Mouse (Mus musculus) CH12.LX (cell line): ENCODE measurements around the gene Tmem121. TPM values are rescaled to one million over a fixed set of nuclear protein-coding genes. Genes with fewer than 3 reads are reported as not detected.

Source experiments
- DNase-seq: peaks from one replicate; pipeline ENCODE4 v3.0.0-alpha.2; 2013; ENCODE audit errors: extremely low read depth
- H3K27ac ChIP-seq: 2 replicates; pipeline ENCODE4 v1.5.1; 2012; ENCODE audit warnings: low read depth, mild to moderate bottlenecking, control low read depth, moderate library complexity; ENCODE audit not compliant: insufficient read depth
- H3K27me3 ChIP-seq: replicated peaks from 2 replicates; pipeline ENCODE3; 2012; ENCODE audit warnings: inconsistent platforms
- H3K36me3 ChIP-seq, 2 experiments: replicated peaks in 1 of 2; 2 replicates each; pipeline versions ENCODE3 to v1.6.1; 2012; ENCODE audit warnings: inconsistent platforms in 1 of 2, low read length in 1 of 2, mild to moderate bottlenecking in 1 of 2, mixed read lengths in 1 of 2, moderate library complexity in 1 of 2; ENCODE audit not compliant: control insufficient read depth in 1 of 2, insufficient read depth in 1 of 2
- H3K4me1 ChIP-seq, 2 experiments: 2 replicates each; pipeline ENCODE4 v1.6.1; 2012; ENCODE audit warnings: inconsistent platforms in 1 of 2, moderate library complexity in 1 of 2; ENCODE audit not compliant: insufficient read depth in 2 of 2, control insufficient read depth in 1 of 2
- H3K4me2 ChIP-seq: 2 replicates; pipeline ENCODE4 v1.6.1; 2012; ENCODE audit warnings: low read depth, mild to moderate bottlenecking, control low read depth; ENCODE audit not compliant: poor library complexity, insufficient read depth, severe bottlenecking
- H3K4me3 ChIP-seq, 3 experiments: fragments of 150-350 bp in 1 of 3; sonication (generic) in 1 of 3; replicated peaks in 1 of 3; 2 replicates each; pipeline versions ENCODE3 to v1.5.1; 2011 to 2012; ENCODE audit warnings: low read depth in 2 of 3, low read length in 2 of 3, mild to moderate bottlenecking in 2 of 3, moderate library complexity in 2 of 3, control low read depth in 1 of 3, improper control_type of control experiment in 1 of 3, inconsistent platforms in 1 of 3, mixed read lengths in 1 of 3; ENCODE audit not compliant: poor library complexity in 1 of 3
- H3K79me2 ChIP-seq: replicated peaks from 2 replicates; pipeline ENCODE4 v1.6.1; 2012; ENCODE audit warnings: mild to moderate bottlenecking, moderate library complexity; ENCODE audit not compliant: control insufficient read depth, poor library complexity, insufficient read depth, severe bottlenecking; ENCODE audit errors: extremely low read depth
- H3K9ac ChIP-seq: 2 replicates; pipeline ENCODE4 v1.6.1; 2012; ENCODE audit warnings: low read depth, mild to moderate bottlenecking, control low read depth, moderate library complexity; ENCODE audit not compliant: insufficient read depth
- H3K9me3 ChIP-seq: replicated peaks from 2 replicates; pipeline ENCODE3; 2012; ENCODE audit warnings: low read length, inconsistent platforms, mixed read lengths
- BHLHE40 ChIP-seq: IDR thresholded peaks from 2 replicates; pipeline ENCODE4 v1.6.1; 2011; ENCODE audit warnings: mild to moderate bottlenecking, low read depth, low read length, improper control_type of control experiment
- CTCF ChIP-seq, 2 experiments: IDR thresholded peaks in 1 of 2; conservative IDR thresholded peaks in 1 of 2; 2 replicates each; pipeline ENCODE4 v1.5.1; 2011 to 2012; ENCODE audit warnings: low read depth in 2 of 2, low read length in 2 of 2, improper control_type of control experiment in 1 of 2, inconsistent platforms in 1 of 2, mild to moderate bottlenecking in 1 of 2, moderate library complexity in 1 of 2
- E2F4 ChIP-seq: IDR thresholded peaks from 2 replicates; pipeline ENCODE4 v1.6.1; 2011; ENCODE audit warnings: low read depth, low read length, improper control_type of control experiment; ENCODE audit not compliant: insufficient replicate concordance
- ELF1 ChIP-seq: IDR thresholded peaks from 2 replicates; pipeline ENCODE4 v1.6.1; 2014; ENCODE audit warnings: low read depth, mild to moderate bottlenecking, inconsistent platforms, low read length, improper control_type of control experiment
- ETS1 ChIP-seq: conservative IDR thresholded peaks from 2 replicates; pipeline ENCODE4 v1.6.1; 2012; ENCODE audit warnings: low read depth, mild to moderate bottlenecking, inconsistent platforms, low read length, improper control_type of control experiment, moderate library complexity
- GABPA ChIP-seq: IDR thresholded peaks from 2 replicates; pipeline ENCODE4 v1.6.1; 2012; ENCODE audit warnings: low read depth, low read length, improper control_type of control experiment, inconsistent platforms; ENCODE audit not compliant: insufficient replicate concordance
- HCFC1 ChIP-seq: IDR thresholded peaks from 2 replicates; pipeline ENCODE4 v1.6.1; 2012; ENCODE audit warnings: low read depth, mild to moderate bottlenecking, inconsistent platforms, low read length, improper control_type of control experiment
- IRF4 ChIP-seq: IDR thresholded peaks from 2 replicates; pipeline ENCODE4 v1.6.1; 2014; ENCODE audit warnings: low read depth, mild to moderate bottlenecking, inconsistent platforms, low read length, improper control_type of control experiment
- JUND ChIP-seq: conservative IDR thresholded peaks from 2 replicates; pipeline ENCODE4 v1.6.1; 2011; ENCODE audit warnings: low read depth, low read length, improper control_type of control experiment
- KAT2A ChIP-seq: IDR thresholded peaks from 2 replicates; pipeline ENCODE4 v1.6.1; 2012; ENCODE audit warnings: low read length, improper control_type of control experiment, inconsistent platforms; ENCODE audit not compliant: insufficient replicate concordance
- MAFK ChIP-seq: IDR thresholded peaks from 2 replicates; pipeline ENCODE4 v1.6.1; 2011; ENCODE audit warnings: low read length, improper control_type of control experiment; ENCODE audit not compliant: insufficient replicate concordance
- MAZ ChIP-seq: IDR thresholded peaks from 2 replicates; pipeline ENCODE4 v1.6.1; 2012; ENCODE audit warnings: low read depth, mild to moderate bottlenecking, inconsistent platforms, low read length, improper control_type of control experiment, moderate library complexity
- MEF2A ChIP-seq: IDR thresholded peaks from 2 replicates; pipeline ENCODE4 v1.6.1; 2014; ENCODE audit warnings: low read depth, mild to moderate bottlenecking, inconsistent platforms, low read length, improper control_type of control experiment, borderline replicate concordance
- MXI1 ChIP-seq: IDR thresholded peaks from 2 replicates; pipeline ENCODE4 v1.6.1; 2011; ENCODE audit warnings: mild to moderate bottlenecking, low read depth, low read length, improper control_type of control experiment
- MYC ChIP-seq: IDR thresholded peaks from 2 replicates; pipeline ENCODE4 v1.6.1; 2011; ENCODE audit warnings: low read depth, mild to moderate bottlenecking, improper control_type of control experiment, low read length
- NELFE ChIP-seq: IDR thresholded peaks from 2 replicates; pipeline ENCODE4 v1.6.1; 2011; ENCODE audit warnings: low read depth, low read length, improper control_type of control experiment
- NRF1 ChIP-seq: IDR thresholded peaks from 2 replicates; pipeline ENCODE4 v1.6.1; 2014; ENCODE audit warnings: low read depth, mild to moderate bottlenecking, inconsistent platforms, low read length, improper control_type of control experiment, moderate library complexity
- POLR2A ChIP-seq: IDR thresholded peaks from 2 replicates; pipeline ENCODE4 v1.6.1; 2011; ENCODE audit warnings: low read depth, mild to moderate bottlenecking, improper control_type of control experiment, low read length
- POLR2AphosphoS2 ChIP-seq: IDR thresholded peaks from 2 replicates; pipeline ENCODE4 v1.6.1; 2011; ENCODE audit warnings: low read depth, low read length, improper control_type of control experiment
- RAD21 ChIP-seq: IDR thresholded peaks from 2 replicates; pipeline ENCODE4 v1.6.1; 2011; ENCODE audit warnings: low read depth, mild to moderate bottlenecking, low read length, improper control_type of control experiment, moderate library complexity
- RCOR1 ChIP-seq: conservative IDR thresholded peaks from 2 replicates; pipeline ENCODE4 v1.6.1; 2012; ENCODE audit warnings: low read depth, mild to moderate bottlenecking, inconsistent platforms, low read length, improper control_type of control experiment
- SIN3A ChIP-seq: IDR thresholded peaks from 2 replicates; pipeline ENCODE4 v1.6.1; 2012; ENCODE audit warnings: low read length, improper control_type of control experiment, inconsistent platforms
- SMC3 ChIP-seq: IDR thresholded peaks from 2 replicates; pipeline ENCODE4 v1.6.1; 2011; ENCODE audit warnings: low read depth, low read length, improper control_type of control experiment
- TBP ChIP-seq: conservative IDR thresholded peaks from 2 replicates; pipeline ENCODE4 v1.6.1; 2011; ENCODE audit warnings: low read depth, low read length, improper control_type of control experiment
- TCF12 ChIP-seq: IDR thresholded peaks from 2 replicates; pipeline ENCODE4 v1.6.1; 2014; ENCODE audit warnings: low read depth, mild to moderate bottlenecking, inconsistent platforms, low read length, improper control_type of control experiment
- ZC3H11A ChIP-seq: IDR thresholded peaks from 2 replicates; pipeline ENCODE4 v1.6.1; 2012; ENCODE audit warnings: low read depth, mild to moderate bottlenecking, inconsistent platforms, low read length, improper control_type of control experiment
- ZKSCAN1 ChIP-seq: IDR thresholded peaks from 2 replicates; pipeline ENCODE4 v1.6.1; 2012; ENCODE audit warnings: low read depth, inconsistent platforms, low read length, improper control_type of control experiment, borderline replicate concordance
- dilution Hi-C: fragments of 300-500 bp; cut with MboI; formaldehyde crosslinking; loops from 2 replicates; pipeline ENCODE4 v1.14.3; 2020; ENCODE audit warnings: low sequenced_read_pairs; ENCODE audit not compliant: extremely low pct_unique_long_range_greater_than_20kb, extremely low pct_ligation_motif_present
- in situ Hi-C: fragments of 300-500 bp; cut with MboI; formaldehyde crosslinking; loops from 3 replicates; pipeline ENCODE4 v1.14.3; 2019; ENCODE audit warnings: low sequenced_read_pairs, low pct_ligation_motif_present, low pct_unique_long_range_greater_than_20kb, mixed read lengths
- polyA plus RNA-seq: library from polyadenylated mRNA; unstranded; fragments of >175 nt; gene quantifications from 2 replicates; pipeline ENCODE4 v1.2.1, GENCODE M21; 2012; ENCODE audit warnings: low read depth; ENCODE audit not compliant: insufficient read length
- total RNA-seq, 2 experiments: library from RNA; depleted of rRNA; stranded (reverse); fragments of 300-350 nt in 1 of 2; fragments of >200 nt in 1 of 2; gene quantifications; 2 replicates each; pipeline ENCODE4 v1.2.3; 2012 to 2014

Gene Tmem121
- total and polyA plus RNA-seq, 3 experiments = not detected

GRCm38 (mm10) chr12:113222121-113222636, 36.4 kb downstream of the Tmem121 start (continued):
- TF ChIP-seq MEF2A (peak; percentile 84; the same call in 1 of the 2 replicates), HCFC1 (peak; percentile 59), E2F4 (0 out of 2 replicates have a peak, but pooled peaks have one; percentile 41), TCF12 (peak; percentile 85), JUND (peak; percentile 60), SIN3A (peak; percentile 72), POLR2A (peak; percentile 44; the same call in 1 of the 2 replicates), ZKSCAN1 (no peak), MXI1 (peak; percentile 76; the same call in 1 of the 2 replicates), ETS1 (no peak), MYC (peak; percentile 46; the same call in 1 of the 2 replicates)

GRCm38 (mm10) chr12:113222748-113223147, 37.0 kb downstream of the Tmem121 start:
- Histone ChIP-seq H3K9me3 (no peaks in the 10 kb centered on the region), H3K4me2 (no peak overlapping the region; the same call in 1 of the 2 replicates), H3K4me3 (peak overlapping the region in 1 of 3 experiments; percentile 11), H3K27me3 (no peaks in the 10 kb centered on the region), H3K4me1 (peaks cover 41 to 62% of the 10 kb centered on the region in 2 experiments), H3K27ac (peak overlapping the region; percentile 85), H3K79me2 (no peaks in the 10 kb centered on the region), H3K36me3 (no peaks in the 10 kb centered on the region), H3K9ac (peak overlapping the region; percentile 11; the same call in 1 of the 2 replicates)
- DNase-seq = peak; percentile 91
- in situ Hi-C loops = loop anchor here (5.0 to 25.0 kb wide), 4 partner anchors 35 to 1950 kb away; no protein-coding TSS in a partner anchor
- no peak for TF ChIP-seq ELF1
- TF ChIP-seq TCF12 = peak; percentile 62; the same call in 1 of the 2 replicates
- TF ChIP-seq GABPA = no peak
- peak; percentile 64; the same call in 1 of the 2 replicates for TF ChIP-seq MYC
- TF ChIP-seq MXI1 = no peak; the same call in 1 of the 2 replicates
- peak; percentile 25; the same call in 1 of the 2 replicates for TF ChIP-seq NRF1
- TF ChIP-seq ZC3H11A = peak; percentile 74
- TF ChIP-seq MAZ = peak; percentile 78
- TF ChIP-seq CTCF (conservative IDR thresholded peaks at IDR 0.05 in 1 of 2, IDR thresholded peaks at IDR 0.05 in 1 of 2; ENCODE audit: low read depth in 2 of 2, low read length in 2 of 2) = peak in 1 of 2 experiments; percentile 94; a peak in 2 of 4 replicates
- TF ChIP-seq IRF4 = peak; percentile 38; the same call in 1 of the 2 replicates
- TF ChIP-seq JUND = no peak
- TF ChIP-seq BHLHE40 = peak; percentile 22; the same call in 1 of the 2 replicates
- TF ChIP-seq SIN3A = peak; percentile 2; the same call in 1 of the 2 replicates
- no peak for TF ChIP-seq RCOR1
- peak; percentile 40 for TF ChIP-seq POLR2A
- TF ChIP-seq MEF2A = peak; percentile 63; the same call in 1 of the 2 replicates
- 0 out of 2 replicates have a peak, but pooled peaks have one; percentile 3 for TF ChIP-seq POLR2AphosphoS2
- peak; percentile 98 for TF ChIP-seq RAD21
- TF ChIP-seq ETS1 = peak; percentile 19; the same call in 1 of the 2 replicates
- peak; percentile 91 for TF ChIP-seq SMC3
- TF ChIP-seq MAFK = 0 out of 2 replicates have a peak, but pooled peaks have one; percentile 38
- TF ChIP-seq NELFE = peak; percentile 40; the same call in 1 of the 2 replicates
- 0 out of 2 replicates have a peak, but pooled peaks have one; percentile 7 for TF ChIP-seq TBP
- TF ChIP-seq KAT2A = 0 out of 2 replicates have a peak, but pooled peaks have one; percentile 42
- dilution Hi-C loops = no loop called here
